ENCODE assay signal across 30 mouse cellular contexts in the genomic region with DNA sequence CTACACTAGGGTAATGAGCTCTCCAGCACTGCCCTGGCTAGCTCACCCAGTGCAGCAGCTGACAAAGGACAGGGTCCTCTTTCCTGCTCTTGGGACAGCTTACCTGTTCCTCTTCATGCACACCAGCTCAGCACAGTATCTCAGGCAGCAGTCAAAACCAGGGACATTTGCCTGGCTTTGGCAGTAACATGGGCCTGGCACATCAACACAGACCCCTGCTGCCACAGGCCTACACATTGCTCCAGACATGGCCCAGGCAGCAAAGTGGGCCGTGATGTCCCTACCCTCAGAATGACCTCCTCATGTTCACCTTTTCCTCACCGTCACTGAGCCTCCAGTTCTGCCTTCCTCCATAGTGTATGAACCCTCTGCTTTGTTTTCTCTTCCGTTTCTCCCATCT. TPM values are rescaled to one million over a fixed set of nuclear protein-coding genes. Genes with fewer than 3 reads are reported as not detected.
A peak's percentile ranks its signal among the peaks of the same experiment; 100 is the strongest.
DNase-seq lines count a peak whose midpoint lies in the region; TF ChIP-seq lines count a peak whose summit lies in the region.
"Had no signal": no experiment of that assay in that cellular context is flagged by ENCODE, and none has a peak within 500 bp of the region (broad histone marks: within the 10 kb centered on the region; RNA-seq: fewer than 3 reads in every experiment).

No protein-coding gene starts in this region.

- intact Hi-C loops in left cerebral cortex, adult 2 months (cut with DNase I): no loop called here

- H3K27ac ChIP-seq in cerebellum, adult 2 months (ENCODE audit: insufficient read depth, low read length): no peak overlapping the region
- no peak overlapping the region for H3K27ac ChIP-seq in kidney, adult 2 months (ENCODE audit: insufficient read depth, low read depth, low read length)
- H3K27ac ChIP-seq in left cerebral cortex, adult 2 months: no peak overlapping the region
- H3K27ac ChIP-seq: embryonic facial prominence, embryonic 15.5 days; hindbrain, embryonic 15.5 days had no signal

- TF ChIP-seq POLR2A in cerebellum, adult 2 months (IDR thresholded peaks at IDR 0.05; ENCODE audit: borderline replicate concordance, insufficient read depth, low read length): no peak
- TF ChIP-seq POLR2A in kidney, adult 2 months (IDR thresholded peaks at IDR 0.05; ENCODE audit: low read depth, low read length): no peak

- WGBS in cerebellum, adult 2 months: 40% methylated on average over 3 of the region's 3 CpGs
- 82% methylated on average over 3 of the region's 3 CpGs for WGBS in kidney, adult 2 months

- H3K36me3 ChIP-seq in kidney, adult 2 months (ENCODE audit: control insufficient read depth, insufficient read depth, low read length): peaks cover 3% of the 10 kb centered on the region

- TF ChIP-seq CTCF in cerebellum, adult 2 months (IDR thresholded peaks at IDR 0.05; ENCODE audit: borderline replicate concordance, insufficient read depth, low read depth, low read length): no peak
- no peak for TF ChIP-seq CTCF in kidney, adult 2 months (conservative IDR thresholded peaks at IDR 0.05; ENCODE audit: insufficient read depth, insufficient read length, low read depth, low read length)
- TF ChIP-seq CTCF in left cerebral cortex, adult 2 months (IDR thresholded peaks at IDR 0.05): no peak

- no peaks in the 10 kb centered on the region for H3K27me3 ChIP-seq in cerebellum, adult 2 months (ENCODE audit: control insufficient read depth, insufficient read depth, low read length)
- H3K27me3 ChIP-seq in kidney, adult 2 months (replicated peaks; ENCODE audit: control insufficient read depth, insufficient read depth, low read length): no peaks in the 10 kb centered on the region
- H3K27me3 ChIP-seq: CH12.LX; embryonic facial prominence, embryonic 15.5 days; hindbrain, embryonic 15.5 days; Patski had no signal

- H3K4me1 ChIP-seq in cerebellum, adult 2 months (ENCODE audit: control insufficient read depth, insufficient read depth, low read length): peaks cover 6% of the 10 kb centered on the region
- peaks cover 3% of the 10 kb centered on the region; the same call in 1 of the 2 replicates for H3K4me1 ChIP-seq in kidney, adult 2 months (ENCODE audit: control insufficient read depth, insufficient read depth, low read length)
- H3K4me1 ChIP-seq: embryonic facial prominence, embryonic 15.5 days; hindbrain, embryonic 15.5 days had no signal

- H3K4me3 ChIP-seq in cerebellum, adult 2 months (replicated peaks; ENCODE audit: insufficient read depth, low read depth, low read length): no peak overlapping the region
- no peak overlapping the region for H3K4me3 ChIP-seq in kidney, adult 2 months (ENCODE audit: insufficient read depth, low read depth, low read length)
- H3K4me3 ChIP-seq in left cerebral cortex, adult 2 months: no peak overlapping the region
- H3K4me3 ChIP-seq: embryonic facial prominence, embryonic 15.5 days; erythroblast, embryonic 14.5 days; hindbrain, embryonic 15.5 days had no signal

- peak; percentile 33 to 35 for DNase-seq in cerebellum, adult 2 months
- no peak for DNase-seq in cerebellum, adult 11 months
- peak; percentile 7 for DNase-seq in kidney, adult 2 months
- DNase-seq in kidney, postnatal 36 days: no peak
- DNase-seq in cerebellum, adult 9-10 months: peak; percentile 30
- peak; percentile 50 to 60 for DNase-seq in cerebellum, postnatal 25 days
- no peak for DNase-seq in thymus, postnatal 10 days (ENCODE audit: low spot score in 2 of 2)
- DNase-seq in left cerebral cortex, adult 2 months (ENCODE audit: extremely low spot score in 1 of 2, low spot score in 2 of 2): no peak
- DNase-seq: adrenal gland, postnatal 25 days; embryo, embryonic 11 days; gastrocnemius, postnatal 36 days; heart, postnatal 36 days; kidney, adult 8-10 months had no signal

RNA-seq across cellular contexts. Expression of a gene that starts 18.7 kb away (rescaled TPM):
- 18.1 and 18.8 TPM in 2 replicates for polyA plus RNA-seq in cerebellum, adult 2 months (2012; rRNA removed)
- 10.4 and 14.6 TPM in 2 replicates for polyA plus RNA-seq in kidney, adult 2 months (2012; rRNA removed)
- total RNA-seq in left cerebral cortex, adult 2 months (2021): 10 to 100 TPM; 51.0 to 53.3 TPM

RNA-seq across cellular contexts. Expression of a gene that starts 49.5 kb away (rescaled TPM):
- not detected in 2 replicates for polyA plus RNA-seq in cerebellum, adult 2 months (2012; rRNA removed)
- polyA plus RNA-seq in kidney, adult 2 months (2012; rRNA removed): 0.07 and 0.08 TPM in 2 replicates
- total RNA-seq in left cerebral cortex, adult 2 months (2021): not detected
- total RNA-seq: adrenal gland, postnatal 25 days; common myeloid progenitor, adult 5-6 weeks; gastrocnemius, adult 18-20 months; gastrocnemius, postnatal 36 days; heart, adult 18-20 months; heart, postnatal 36 days had no signal
- polyA plus RNA-seq: activated CD4-positive, CD25-positive, alpha-beta regulatory T cell, adult 4 months; erythroblast, embryonic 14.5 days; forebrain, embryonic 11.5 days; forebrain, embryonic 16.5 days; frontal cortex, adult 2 months; heart, embryonic 11.5 days; heart, embryonic 16.5 days; hindbrain, embryonic 11.5 days; hindbrain, embryonic 15.5 days; intestine, embryonic 16.5 days; kidney, embryonic 16.5 days; Patski had no signal

Comparison
In these comparisons a context has a peak if more than half of its experiments do, and no peak if none do; other contexts are left out.
1. DNase-seq: peak in cerebellum, adult 2 months (2 of 2), kidney, adult 2 months (single experiment), cerebellum, adult 9-10 months (single experiment) and cerebellum, postnatal 25 days (2 of 2); none in cerebellum, adult 11 months (single experiment), kidney, postnatal 36 days (0 of 2), thymus, postnatal 10 days (0 of 2) and left cerebral cortex, adult 2 months (0 of 2).